Mouse (Mus musculus): ENCODE results near the gene Phyhipl.

Gene Phyhipl

GRCm38 (mm10) chr10:70631142-70631541, 24.6 kb downstream of the Phyhipl start:
- DNase-seq (ENCODE audit: low spot score) = no peak

GRCm38 (mm10) chr10:70623461-70623860, 32.3 kb downstream of the Phyhipl start:
- DNase-seq (ENCODE audit: low spot score) = no peak

GRCm38 (mm10) chr10:70616377-70616776, 39.4 kb downstream of the Phyhipl start:
- no peak for DNase-seq (ENCODE audit: low spot score)

- DNase-seq (ENCODE audit: low spot score) = no peak
Measured at GRCm38 (mm10) chr10:70611633-70612032, 44.1 kb downstream of the Phyhipl start.

GRCm38 (mm10) chr10:70599925-70600305, 55.9 kb downstream of the Phyhipl start:
- no peak for DNase-seq (ENCODE audit: low spot score)

GRCm38 (mm10) chr10:70599126-70599924, 56.4 kb downstream of the Phyhipl start:
- no peak for DNase-seq (ENCODE audit: low spot score)

- no peak for DNase-seq (ENCODE audit: low spot score)
Measured at GRCm38 (mm10) chr10:70598516-70599125, 57.1 kb downstream of the Phyhipl start.

- peak; percentile 21 for DNase-seq (ENCODE audit: low spot score)
Measured at GRCm38 (mm10) chr10:70598081-70598515, 57.7 kb downstream of the Phyhipl start.

GRCm38 (mm10) chr10:70594007-70594406, 61.8 kb downstream of the Phyhipl start:
- peak; percentile 44 for DNase-seq (ENCODE audit: low spot score)

GRCm38 (mm10) chr10:70586876-70587405, 68.8 kb downstream of the Phyhipl start:
- no peak for DNase-seq (ENCODE audit: low spot score)

GRCm38 (mm10) chr10:70584171-70584570, 71.6 kb downstream of the Phyhipl start:
- DNase-seq (ENCODE audit: low spot score) = no peak

GRCm38 (mm10) chr10:70581556-70582211, 74.1 kb downstream of the Phyhipl start:
- no peak for DNase-seq (ENCODE audit: low spot score)

GRCm38 (mm10) chr10:70563636-70564035, 92.1 kb downstream of the Phyhipl start:
- DNase-seq (ENCODE audit: low spot score) = peak; percentile 82

GRCm38 (mm10) chr10:70552531-70552930, 103.2 kb downstream of the Phyhipl start:
- DNase-seq (ENCODE audit: low spot score) = no peak

GRCm38 (mm10) chr10:70542857-70543256, 112.9 kb downstream of the Phyhipl start:
- DNase-seq (ENCODE audit: low spot score) = no peak

GRCm38 (mm10) chr10:70540456-70541195, 115.1 kb downstream of the Phyhipl start:
- peak; percentile 62 for DNase-seq (ENCODE audit: low spot score)

- no peak for DNase-seq (ENCODE audit: low spot score)
Measured at GRCm38 (mm10) chr10:70539251-70539650, 116.5 kb downstream of the Phyhipl start.

GRCm38 (mm10) chr10:70537694-70538093, 118.1 kb downstream of the Phyhipl start:
- DNase-seq (ENCODE audit: low spot score) = peak; percentile 24

- no peak for DNase-seq (ENCODE audit: low spot score)
Measured at GRCm38 (mm10) chr10:70535401-70535800, 120.4 kb downstream of the Phyhipl start.

GRCm38 (mm10) chr10:70534571-70534970, 121.2 kb downstream of the Phyhipl start:
- no peak for DNase-seq (ENCODE audit: low spot score)

- DNase-seq (ENCODE audit: low spot score) = no peak
Measured at GRCm38 (mm10) chr10:70533986-70534385, 121.8 kb downstream of the Phyhipl start.

GRCm38 (mm10) chr10:70533301-70533781, 122.4 kb downstream of the Phyhipl start:
- DNase-seq (ENCODE audit: low spot score) = peak; percentile 12
